Mouse (Mus musculus) G1E (cell line): ENCODE measurements around the gene Gm3415.

ENCODE experiments used
- CTCF ChIP-seq: IDR thresholded peaks from 2 replicates; pipeline ENCODE4 v1.5.1; 2012; ENCODE audit warnings: low read depth, low read length, inconsistent platforms, mixed read lengths
- GATA1 ChIP-seq: IDR thresholded peaks from 2 replicates; pipeline ENCODE4 v1.6.1; 2012; ENCODE audit warnings: borderline replicate concordance, low read length, inconsistent platforms, mixed read lengths
- GATA2 ChIP-seq: IDR thresholded peaks from 2 replicates; pipeline ENCODE4 v1.6.1; 2012; ENCODE audit warnings: low read depth, low read length, inconsistent platforms, borderline replicate concordance
- TAL1 ChIP-seq: conservative IDR thresholded peaks from 2 replicates; pipeline ENCODE4 v1.6.1; 2012; ENCODE audit warnings: low read depth, low read length, inconsistent platforms, mixed read lengths

DNA sequence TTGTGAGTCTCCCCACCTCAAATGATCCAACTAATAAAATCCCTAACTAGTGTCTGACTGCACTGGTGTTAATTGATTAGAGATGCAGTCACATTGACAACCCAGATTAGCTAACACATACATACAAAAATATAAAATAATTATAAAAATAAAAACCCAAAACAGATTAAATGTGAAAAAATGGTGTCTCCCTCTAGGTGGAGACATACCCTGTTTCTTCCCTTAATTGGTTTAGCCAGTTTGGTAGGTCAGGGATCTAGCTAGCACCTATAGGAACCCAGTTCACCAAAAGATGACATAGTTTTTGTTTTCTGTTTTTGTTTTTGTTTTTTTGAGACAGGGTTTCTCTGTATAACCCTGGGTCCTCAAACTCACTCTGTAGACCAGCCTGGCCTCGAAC is 8.3 kb downstream of the Gm3415 start:
- TF ChIP-seq GATA1, result no peak
- no peak for TF ChIP-seq CTCF
- TF ChIP-seq TAL1, result no peak
- no peak for TF ChIP-seq GATA2
